Mouse (Mus musculus): ENCODE measurements around the gene Uncx.

DNA sequence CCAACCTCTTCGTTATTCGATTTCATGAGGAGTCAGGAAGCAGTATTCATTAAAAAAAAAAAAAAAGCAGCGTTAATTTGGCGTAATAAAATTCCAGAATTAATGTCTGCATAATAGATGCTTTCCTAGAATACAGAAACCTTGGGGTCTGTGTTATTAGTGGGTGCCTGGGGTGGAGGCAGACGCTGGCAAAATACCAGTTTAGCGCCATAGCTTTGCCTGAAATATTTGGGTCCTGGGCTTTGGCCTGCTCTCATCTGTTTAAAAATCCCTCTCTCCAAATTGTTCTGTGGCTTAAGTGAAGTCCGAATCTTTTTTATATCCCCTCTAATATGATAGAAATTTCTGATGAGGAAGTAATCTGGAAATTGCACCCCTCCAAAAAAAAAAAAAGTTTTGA is 1.9 kb downstream of the Uncx start:
- TF ChIP-seq GATA1 (IDR thresholded peaks at IDR 0.05; ENCODE audit: borderline replicate concordance, low read length) = no peak
- TF ChIP-seq FLI1 (IDR thresholded peaks at IDR 0.05; ENCODE audit: low read length) = no peak

All from megakaryocyte, embryonic 14.5 days (primary cell).